Mouse (Mus musculus) mouse trophoblast stem cell (cell line): ENCODE measurements around the gene Mab21l1.

Experiments used
- in situ Hi-C, 2 experiments: fragments of 300-500 bp; cut with MseI, MboI; formaldehyde crosslinking; loops; 2 replicates in 1 of 2; 3 replicates in 1 of 2; pipeline ENCODE4 v1.15.1; 2025

Gene Mab21l1

DNA sequence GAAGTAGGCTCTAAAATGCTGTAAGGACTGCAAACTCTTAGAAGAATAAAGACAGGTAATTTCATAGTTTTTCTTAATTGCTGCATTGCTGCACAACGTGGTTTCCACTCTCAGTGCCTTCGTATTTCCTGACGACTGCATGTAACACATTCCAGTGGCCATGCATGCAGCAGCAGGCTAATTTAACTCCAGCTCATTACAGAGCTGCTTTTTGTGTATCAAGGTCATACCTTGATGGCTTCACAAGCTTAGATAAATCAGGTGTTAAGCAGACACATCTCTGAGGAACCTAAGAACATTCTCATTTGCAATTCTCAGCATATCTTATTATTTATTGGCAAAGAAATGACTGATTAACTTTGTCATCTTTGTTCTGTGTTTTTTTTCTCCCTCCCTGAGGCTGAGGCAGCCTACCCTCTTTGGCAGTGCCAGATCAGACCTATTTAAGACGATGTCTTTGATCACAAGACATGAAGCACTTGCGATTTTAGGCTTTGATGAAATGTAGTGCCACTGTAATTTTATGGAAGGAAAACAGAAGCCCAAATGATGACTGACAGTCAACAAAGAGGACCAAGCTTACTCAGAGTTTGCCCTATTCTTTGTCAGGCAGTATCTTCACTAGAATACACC is 32.8 kb downstream of the Mab21l1 start:
- in situ Hi-C loops = no loop called here

DNA sequence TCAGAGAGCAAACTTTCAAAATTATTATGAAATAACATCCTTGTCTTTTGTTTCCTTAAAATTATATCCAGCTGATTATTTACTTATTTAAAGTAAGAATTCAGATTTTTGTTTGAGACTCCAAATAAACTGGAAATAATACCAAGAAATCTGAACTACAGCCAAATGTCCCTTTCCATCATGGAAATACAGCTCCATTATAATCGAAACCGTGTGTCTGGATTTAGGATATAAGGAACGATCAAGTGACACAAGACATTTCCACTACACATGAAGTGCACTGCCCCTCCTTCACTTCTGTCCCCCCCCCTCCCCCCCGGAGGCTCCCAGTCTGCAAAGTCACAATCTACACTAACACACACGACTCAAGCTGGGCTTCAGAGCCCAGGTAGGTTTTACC is 33.8 kb downstream of the Mab21l1 start:
- in situ Hi-C loops = no loop called here

DNA sequence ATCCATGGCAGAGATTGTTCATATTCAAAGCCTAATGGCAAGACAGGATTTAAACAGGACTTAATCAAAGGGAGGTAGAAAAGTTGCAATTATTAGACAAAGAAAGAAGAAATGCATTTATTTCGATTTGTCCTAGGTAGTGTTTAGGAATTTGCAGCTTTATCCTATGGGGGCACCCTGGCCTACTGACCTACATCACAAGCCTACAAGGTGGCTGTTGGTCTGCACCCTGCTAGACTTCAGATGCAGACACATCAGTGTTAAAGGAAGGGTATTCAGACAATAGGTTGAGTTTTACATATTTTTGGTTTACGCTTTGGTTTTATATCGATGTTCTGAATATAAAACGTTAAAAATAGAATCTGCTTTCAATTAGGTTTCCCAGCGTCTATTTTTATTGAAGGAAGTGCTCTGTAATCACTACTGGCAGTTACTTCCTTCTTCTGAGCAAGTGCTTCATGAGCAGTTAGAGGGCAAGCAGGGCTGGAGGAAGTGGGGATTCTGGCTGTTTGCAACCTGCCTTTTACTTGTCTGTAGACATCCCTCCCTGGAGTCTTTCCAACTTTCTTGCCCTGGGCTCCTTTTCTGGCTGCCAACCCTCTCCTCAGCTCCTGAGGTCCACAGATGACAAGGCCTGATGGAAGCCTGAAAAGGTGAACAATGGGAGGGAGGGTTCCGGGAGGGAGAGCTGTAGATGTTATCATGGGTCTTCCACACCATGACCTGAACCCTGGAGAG is 34.5 kb downstream of the Mab21l1 start:
- in situ Hi-C loops = no loop called here

DNA sequence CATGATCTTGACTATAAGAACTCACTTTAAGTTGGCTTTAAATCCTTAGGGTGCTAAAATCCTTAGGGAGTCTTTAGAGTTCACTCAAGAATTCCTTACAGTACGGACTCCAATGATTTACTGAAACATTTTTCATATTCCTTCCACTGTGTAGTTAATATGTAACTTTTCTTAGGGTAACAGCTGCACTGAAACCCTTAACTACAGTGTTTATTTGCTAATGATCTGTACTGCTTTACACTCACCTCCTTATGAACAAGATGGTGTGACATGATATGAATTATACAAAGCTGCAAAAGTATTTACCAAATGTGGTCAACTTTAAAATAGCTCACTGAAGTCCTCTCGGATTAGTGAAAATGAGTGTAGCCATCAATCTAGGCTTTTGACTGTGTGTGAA is 35.8 kb downstream of the Mab21l1 start:
- in situ Hi-C loops = no loop called here

DNA sequence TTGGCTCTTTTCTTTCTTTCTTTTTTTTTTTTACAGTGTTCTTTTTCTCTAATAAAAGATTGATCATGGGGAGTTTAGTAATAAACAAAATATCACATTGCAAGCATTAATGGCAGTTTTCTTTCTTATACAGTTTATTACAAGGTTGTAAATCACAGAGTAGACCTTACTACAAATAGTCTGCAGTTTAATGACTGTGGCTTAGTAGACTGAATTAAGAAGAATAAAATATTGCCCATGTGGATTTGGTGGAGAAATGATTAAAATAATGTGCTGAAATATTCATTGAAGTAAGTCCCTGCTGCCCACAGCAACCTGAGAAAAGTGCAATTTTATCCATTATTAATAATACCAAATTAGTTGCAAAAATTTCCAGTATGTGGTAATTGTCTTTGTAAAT is 37.3 kb downstream of the Mab21l1 start:
- in situ Hi-C loops = no loop called here

DNA sequence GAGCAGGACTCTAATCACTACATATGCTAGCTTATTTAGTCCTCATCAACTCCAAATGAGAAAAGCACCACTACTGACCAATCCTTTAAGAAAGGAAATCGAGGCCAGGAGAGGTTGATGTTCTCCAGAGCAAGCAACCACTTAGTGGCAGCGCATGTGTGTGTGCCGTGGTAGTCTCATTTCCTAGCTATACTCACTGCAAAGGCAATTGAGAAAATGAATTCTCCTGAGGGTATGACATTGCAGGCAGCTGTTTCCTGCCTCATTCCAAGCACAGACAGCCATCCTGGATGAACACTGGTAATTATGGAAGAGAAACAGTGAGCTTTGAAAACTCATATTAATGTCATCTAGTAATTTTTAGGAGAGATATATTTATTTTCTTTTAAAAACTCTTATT is 42.6 kb downstream of the Mab21l1 start:
- in situ Hi-C loops = no loop called here

DNA sequence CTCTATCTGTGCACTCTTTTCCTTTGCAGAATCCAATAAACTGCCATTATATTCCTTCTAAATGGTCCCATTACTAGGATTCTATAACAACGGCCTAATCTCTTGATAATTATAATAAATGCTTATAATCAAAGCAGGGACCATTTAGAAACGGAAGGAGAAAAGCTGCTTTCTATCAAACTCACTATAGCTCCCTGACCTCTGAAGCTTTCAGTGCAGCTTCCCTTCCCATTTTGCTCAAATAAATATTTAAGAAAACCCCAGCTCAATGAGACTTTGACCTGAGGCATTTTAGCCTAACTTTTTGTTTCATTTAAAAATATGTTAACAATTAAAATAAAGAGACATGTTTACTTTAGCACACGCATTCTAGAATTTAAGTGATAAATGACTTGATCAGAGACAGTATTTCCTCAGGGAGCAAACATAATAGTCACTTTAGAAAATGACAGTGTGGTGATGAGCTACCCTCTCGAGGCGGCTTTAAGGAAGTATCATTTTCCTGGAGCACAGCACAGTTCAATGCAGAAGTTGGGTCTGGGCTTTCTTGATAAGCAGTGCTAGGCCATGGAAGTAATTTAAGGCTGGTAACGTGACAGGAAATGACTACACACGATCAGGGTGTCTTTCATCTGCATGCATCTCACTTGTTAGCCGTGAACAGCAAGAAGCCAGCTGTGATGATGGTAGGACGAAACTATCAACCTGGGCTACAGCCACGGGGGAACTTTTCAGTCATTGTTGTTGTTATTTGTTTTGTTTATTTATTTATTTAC is 46.4 kb downstream of the Mab21l1 start:
- in situ Hi-C loops = no loop called here

DNA sequence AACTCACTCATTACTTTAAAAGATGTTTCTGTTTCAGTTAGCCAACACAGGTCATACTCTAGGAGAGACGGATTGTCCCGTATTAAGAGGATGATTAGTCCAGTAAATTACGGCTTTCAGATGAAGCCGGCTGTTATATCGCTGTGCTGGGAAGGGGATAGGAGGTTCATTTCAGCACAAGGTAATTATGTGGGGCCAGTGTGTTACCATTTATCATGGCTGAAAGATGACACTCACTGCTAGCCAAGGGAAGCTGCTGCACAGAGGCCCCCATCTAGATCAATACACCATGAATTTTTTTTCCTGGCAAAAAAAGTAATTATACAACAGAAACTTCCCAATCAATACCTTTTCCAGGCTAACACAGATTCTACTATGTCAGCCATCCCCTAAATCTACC is 47.9 kb downstream of the Mab21l1 start:
- in situ Hi-C loops = no loop called here
